Mouse (Mus musculus) ovary, postnatal 36 days (tissue): ENCODE results near the gene Isx.

ENCODE experiments used
- DNase-seq: peaks from one replicate; pipeline ENCODE4 v3.0.0; 2022; ENCODE audit warnings: low spot score, mixed read lengths

Gene Isx

DNA sequence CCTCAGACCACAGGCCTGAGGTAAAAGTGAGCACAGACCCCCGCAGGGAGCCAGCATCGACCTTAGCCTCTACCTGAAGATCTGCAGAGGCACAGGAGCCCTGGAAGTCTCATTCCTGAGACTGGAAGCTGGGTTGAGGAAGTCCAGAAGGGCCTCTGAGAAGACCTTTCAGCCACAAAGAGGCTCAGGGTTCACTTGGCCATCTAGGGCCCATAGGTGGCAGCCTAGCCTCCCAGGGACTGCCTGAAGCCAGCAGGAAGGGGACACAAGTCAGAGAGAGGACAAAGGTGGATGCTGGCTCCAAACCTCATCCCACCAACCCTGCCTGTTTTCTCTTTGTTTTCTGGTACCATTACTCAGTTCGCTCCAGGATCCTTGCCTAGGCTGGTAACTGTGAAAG, at the start of gene Isx:
TSS of gene Isx (plus strand) at position 234 of the 400 bp plus-strand sequence.
- DNase-seq = no peak

DNA sequence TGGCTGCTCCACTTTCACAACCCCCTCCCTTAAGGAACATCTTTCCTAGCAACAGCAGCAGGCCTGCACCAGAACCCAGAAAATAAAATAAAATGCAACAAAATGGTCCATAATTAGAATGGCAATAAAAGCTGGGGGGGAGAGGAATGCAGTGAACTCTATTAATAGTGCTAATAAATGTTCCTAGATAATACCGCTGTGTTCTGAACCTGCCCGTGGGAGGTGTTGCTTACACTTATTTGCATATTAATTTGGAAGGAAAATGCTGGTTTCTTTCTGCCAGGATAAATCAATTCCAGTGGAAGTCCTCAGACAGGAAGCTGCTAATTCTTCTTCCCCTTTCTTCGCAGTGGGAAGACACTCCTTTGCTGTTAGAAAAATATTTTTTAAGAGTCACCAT, 45.3 kb upstream of the Isx start:
- DNase-seq = no peak

DNA sequence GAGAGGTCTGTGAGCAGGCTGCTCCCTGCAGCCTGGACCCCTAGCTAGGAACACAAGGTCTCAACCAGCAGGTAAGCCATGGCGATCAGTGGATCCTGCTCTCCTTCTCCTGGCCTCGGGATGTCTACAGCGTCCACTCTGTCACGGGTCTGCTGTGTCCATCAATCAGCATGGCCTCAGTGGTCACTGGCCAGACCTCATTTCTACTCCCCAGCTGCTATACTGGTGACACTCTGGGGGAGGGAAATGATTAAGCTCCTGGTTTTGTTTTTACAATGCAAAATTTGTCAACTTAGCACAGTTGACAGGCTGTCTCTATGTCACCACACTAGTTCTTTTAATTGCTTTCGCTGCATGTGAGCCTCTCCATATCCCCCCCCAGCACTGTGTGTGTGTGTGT, 41.7 kb upstream of the Isx start:
- no peak for DNase-seq

DNA sequence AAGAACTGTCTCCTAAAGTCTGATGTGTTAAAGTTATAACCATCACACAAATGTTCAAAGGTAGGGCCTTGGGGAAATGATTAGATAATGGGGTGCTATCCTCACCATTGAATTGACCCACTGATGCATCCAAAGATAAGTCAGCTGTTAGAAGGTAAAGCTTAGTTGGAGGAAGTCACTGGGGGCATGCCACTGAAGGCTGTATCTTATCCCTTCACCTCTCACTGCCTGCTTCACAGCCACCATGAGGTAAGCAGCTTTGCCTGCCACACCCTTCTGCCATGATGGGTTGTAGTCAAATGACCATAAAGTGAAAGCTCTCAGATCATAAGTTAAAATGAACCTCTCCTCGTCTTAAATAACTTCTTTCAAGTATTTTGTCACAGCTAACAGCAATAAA, 38.7 kb upstream of the Isx start:
- DNase-seq = no peak

DNA sequence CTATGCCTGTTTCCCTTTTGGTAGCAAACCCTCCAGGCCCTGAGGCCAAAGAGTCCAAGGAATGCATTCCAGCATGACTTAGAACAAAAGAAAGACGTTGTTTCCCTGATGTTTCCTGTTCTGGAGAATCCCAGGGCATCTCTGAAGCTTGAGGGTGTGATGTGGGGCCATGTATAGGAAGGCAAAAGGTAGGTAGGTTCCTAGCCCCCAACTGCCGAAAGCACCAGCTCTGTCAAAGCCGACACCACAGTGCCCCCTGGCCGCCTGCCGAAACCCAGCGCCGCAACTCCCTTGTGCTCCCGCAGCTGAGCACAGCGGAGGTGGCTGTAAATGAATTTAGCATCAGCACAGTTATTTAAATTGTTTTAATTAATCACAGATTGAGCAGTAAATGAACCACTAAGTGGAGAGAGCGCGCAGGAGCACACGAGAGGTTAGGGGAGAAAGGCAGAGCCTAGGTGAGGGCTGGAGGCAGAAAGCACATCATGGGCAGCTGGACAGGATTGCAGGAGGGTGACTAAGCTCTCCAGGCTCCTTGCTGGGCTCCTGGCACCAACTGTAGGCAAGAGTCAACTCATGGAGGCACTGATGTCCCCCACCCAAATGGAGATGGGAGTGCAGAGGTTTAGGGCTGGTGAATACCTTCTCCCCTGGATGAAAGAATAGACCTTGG, 25.5 kb upstream of the Isx start:
- no peak for DNase-seq

DNA sequence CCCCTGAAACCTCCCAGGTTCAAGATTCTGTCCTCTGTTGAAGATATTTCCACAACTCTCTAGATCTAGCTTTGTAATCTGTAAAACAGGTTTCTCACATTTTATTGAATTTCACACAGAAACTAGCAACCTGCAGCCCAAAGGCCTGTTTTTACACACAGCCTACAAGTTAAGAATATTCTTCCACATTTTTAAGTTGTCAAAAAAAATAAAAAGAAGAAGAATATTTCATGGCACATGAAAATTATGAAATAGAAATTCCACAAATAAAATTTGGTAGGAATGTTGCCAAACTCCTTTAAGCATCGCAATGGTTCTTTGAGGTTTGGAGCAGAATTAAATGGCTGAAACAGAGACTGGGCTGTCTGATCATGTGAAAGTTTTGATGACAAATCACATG, 24.3 kb upstream of the Isx start:
- DNase-seq = no peak

DNA sequence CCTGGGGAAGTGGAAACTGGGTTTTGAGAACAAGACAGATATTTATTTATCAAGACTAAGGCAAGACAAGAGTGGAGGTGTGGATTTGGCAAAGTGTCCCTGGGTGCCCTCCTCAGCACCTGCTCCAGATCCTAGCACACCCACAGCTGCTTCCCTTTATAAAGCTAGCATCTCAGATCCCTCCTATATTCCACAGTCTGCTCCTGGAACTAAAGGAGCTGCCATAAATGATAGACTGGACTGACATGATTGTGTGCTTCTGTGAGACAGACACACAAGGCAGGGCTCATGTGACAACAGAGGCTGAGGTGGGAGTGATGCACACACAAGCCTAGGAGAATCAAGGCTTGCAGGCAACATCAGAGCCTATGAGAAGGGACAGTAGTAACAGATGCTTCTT, 22.0 kb upstream of the Isx start:
- DNase-seq = no peak

DNA sequence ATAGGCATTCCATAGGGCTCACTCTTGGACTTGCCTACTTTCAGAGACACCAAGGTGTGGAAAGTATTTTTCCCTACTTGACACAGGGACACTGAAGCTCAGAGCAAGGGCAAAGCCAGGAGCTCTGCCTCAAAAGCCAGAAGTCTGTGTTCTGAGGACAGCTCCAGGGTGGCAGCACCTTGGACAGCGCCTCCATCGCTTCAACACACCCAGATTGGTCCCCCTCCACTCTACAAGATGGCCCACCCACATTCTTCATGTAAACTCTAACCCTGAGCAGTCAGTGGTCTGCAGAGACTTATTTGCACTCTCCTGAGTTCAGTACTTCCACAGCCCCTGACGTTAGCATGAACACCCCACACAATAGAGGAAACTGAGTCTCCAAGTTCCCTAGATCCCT, 21.1 kb upstream of the Isx start:
- peak; percentile 20 for DNase-seq

DNA sequence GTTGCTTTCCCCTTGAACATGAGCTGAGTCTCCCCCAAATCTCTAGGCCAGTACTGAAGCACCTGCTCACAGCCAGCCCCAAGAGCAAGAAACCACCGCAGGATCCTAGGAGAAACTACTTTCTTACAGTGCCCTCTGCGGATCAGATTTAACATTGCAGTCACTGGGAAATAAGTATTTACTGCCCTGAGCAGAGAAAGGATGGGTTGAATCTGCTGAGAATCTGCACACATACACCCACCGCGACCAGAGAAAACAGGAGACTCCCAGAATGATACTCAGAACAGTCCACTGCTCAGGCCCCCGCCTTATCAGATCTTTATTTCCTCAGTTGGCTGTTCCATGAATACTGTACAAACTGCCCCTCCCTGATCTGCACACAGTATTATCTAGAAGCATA, 19.5 kb upstream of the Isx start:
- no peak for DNase-seq

DNA sequence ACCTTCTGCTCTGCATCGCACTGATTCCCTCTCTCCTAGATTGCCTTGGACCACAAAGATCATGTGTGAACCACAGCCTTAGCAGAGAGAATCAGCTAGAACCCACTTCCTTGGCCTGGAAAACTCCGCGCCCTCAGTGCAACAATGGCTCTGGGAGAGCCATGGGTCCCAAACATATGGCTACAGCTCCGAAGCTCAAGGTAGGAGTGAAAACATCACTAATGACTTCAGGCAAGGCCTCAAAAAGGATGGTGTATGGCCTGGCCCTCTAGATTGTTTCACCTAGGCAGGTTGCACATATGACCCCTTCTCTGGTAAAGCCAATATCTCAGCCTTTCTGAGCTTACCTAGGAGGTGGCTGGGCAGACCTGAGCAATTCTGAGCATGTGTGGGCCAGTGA, 18.2 kb upstream of the Isx start:
- DNase-seq = no peak

DNA sequence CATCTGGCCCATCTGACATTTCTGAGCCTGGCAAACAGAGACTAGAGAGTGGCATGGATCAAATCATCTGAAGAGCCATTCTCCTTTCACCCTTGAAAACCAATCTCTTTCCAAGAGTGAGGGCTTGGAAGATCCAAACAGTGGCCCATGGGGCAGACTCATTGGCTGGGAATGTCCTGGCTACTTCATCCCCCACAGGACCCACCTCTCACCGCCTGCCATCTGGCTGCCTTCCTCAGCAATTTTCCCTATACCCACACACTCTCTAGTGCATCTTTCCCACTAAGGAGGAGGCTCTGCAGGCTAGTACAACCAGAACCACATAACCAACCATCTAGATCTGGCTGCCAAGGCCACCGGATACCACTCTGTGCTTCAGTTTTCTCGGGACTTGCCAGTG, 17.6 kb upstream of the Isx start:
- DNase-seq = no peak

DNA sequence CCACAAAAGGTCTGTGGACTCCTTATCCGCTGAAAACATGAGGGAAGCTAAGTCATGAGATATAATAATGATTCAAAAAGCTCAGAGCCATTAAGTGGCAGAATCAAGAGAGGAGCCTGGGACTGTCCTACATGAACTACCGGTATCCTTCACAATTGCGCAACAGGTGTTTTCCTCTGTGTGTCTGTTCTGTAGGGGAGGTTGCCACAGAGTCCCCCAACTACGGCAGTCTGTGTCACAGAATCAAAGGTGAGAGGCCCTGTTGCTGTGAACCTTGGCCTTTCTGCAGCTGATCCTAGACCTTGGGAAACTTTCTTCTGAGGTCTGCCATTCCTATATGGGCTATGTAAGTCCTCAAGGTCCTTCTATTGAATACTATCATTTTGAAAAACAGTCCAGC, 13.7 kb upstream of the Isx start:
- DNase-seq = no peak

DNA sequence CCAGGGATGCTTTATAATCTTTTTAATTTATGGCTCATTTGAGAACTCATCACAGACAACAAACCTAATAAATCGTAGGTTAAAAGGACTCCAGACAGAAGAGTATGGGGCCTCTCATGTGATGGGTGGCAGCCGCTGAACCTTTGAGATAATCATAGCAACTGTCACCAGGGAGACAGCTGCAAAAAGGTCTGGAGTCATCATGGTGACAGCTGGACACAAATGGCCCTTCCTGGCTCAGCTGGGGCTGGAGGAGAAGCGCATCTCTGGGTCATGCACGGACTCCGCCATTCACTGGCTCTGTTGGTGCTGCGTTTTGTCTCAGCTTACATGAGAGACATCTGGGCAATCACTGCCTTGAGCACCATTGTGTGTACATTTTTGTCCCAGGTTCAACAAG, 12.5 kb upstream of the Isx start:
- no peak for DNase-seq

DNA sequence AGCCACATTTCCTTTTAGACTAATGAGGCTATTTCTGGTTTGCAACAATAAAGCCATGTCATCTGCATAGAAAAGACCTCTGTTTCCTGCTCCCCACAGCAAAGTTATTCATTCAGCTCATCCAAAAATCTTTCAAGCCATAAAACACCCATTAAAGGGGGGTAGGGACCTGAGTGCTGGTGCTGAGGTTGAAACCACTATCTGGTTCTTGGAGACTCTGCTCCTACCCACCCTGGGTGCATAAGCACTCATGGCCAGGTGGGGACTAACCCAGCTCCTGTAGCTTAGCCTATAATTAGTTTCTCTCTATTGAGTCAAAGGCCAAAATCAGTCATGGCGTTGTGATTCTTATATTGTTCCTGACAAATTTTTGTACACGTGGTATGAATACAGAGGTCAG, 10.4 kb upstream of the Isx start:
- no peak for DNase-seq

DNA sequence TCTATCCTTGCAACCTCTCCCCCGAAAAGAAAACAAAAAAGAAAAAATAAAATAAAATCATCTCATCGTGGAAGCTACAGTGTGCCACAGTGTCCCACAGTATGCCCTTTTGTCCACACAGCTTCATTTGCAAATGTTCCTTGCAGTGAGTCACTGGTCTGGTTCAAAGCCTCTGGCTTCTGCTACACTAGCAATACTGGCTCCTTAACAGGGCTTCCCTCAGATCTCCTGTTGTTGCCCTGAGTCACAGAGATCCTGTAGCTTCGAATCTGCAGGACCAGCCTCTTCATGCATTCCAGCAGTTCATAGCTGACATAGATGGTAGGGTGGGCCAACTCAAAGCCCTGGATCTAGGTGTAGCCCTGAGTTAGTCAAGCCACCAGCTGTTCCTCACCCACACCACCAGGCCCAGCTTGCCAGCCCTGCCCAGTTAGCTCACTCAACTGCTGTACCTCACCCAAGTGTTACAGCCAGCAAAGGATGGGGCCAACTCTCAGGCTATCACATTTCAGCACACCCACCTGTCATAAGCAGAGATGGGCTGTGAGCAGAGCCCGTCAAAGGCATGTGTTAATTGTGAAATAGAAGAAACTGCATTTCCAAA, 2.5 kb upstream of the Isx start:
- DNase-seq = no peak

DNA sequence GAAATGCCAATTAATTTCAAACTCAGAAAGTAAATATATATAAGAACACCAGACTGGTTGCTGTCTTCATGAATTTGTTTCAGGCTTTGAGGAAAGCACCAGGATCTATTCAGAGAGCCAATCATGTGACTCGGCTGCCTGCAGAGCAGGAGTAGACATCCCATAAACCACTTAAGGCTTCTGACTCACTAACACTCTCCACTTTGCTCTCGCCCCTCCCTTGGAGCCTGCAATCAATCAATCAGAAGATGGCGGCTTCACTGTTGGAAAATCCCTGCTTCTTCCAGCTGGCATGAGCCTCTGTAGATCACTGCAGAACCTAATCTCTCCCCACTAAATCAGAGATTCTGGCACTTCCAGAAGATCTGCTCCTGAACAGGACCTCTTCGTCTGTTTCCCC, 1.3 kb upstream of the Isx start:
- DNase-seq = no peak

DNA sequence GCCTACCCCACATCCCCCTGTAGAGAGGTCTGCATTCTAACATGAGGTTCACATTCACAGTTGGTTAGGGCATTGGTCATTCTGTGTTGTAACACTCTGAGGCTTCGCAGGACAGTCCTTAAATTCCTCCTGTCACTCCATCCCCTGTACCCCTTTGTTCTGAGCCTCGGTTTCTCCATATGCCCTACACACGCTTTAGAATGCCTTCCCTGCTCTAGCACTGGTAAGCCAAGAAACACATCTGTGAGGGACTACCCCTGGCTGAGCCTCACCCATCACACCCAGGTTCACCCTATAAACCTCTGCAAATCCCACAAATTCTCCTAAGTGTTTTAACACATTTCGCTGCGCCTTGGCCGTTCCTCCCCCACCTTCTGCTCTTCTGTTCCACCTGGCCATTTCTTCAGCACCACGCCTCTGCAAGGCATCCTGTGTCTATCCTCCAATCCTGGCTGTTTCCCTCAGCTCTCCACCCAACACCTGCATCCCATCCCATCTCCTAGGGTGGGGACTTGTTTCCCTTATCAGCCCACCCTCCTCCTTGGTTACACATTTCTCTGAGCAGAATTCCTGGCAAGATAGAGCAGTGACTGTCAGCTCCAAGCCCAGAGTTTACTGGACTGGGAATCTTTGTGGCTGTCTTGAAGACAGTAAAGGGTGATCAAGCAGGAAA, 686 bp upstream of the Isx start:
- DNase-seq = no peak

DNA sequence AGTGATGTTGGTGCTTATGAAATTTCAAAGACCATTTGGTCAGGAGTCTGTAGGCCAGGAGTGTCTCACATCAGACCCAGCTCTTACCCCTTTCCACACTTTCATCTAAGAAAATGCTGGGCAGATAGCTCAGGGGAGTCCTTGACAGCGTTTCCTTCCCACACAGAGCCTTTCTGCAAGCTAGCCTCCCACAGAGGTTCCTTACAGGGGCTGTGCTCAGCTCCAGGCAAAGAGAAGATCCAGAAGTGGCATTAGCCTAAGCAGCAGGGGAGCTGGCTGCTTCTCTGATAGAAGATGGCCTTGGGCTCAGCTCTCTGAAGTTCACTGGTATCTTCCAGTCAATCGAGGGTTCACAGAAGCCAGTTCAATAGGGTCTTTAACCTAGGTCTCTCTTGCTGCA, 1.6 kb downstream of the Isx start:
- no peak for DNase-seq

DNA sequence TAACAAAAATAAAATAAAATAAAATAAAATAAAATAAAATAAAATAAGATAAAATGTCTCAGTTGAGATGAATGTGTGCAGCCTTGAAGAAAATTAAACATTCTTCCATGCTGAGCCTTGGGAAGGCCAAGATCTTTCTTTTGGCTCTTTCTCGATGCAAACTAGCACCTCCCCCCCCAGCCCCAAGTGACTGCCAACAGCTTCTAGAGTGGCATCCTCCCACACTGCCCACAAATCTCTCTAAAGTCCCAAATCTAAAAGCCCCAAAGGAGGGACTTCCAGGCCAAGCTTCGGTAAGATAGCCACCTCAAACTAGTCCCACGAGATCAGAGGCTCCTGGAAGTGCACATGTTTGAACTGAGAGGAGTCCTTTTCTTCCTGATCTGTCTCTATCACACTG, 5.7 kb downstream of the Isx start:
- DNase-seq = no peak

DNA sequence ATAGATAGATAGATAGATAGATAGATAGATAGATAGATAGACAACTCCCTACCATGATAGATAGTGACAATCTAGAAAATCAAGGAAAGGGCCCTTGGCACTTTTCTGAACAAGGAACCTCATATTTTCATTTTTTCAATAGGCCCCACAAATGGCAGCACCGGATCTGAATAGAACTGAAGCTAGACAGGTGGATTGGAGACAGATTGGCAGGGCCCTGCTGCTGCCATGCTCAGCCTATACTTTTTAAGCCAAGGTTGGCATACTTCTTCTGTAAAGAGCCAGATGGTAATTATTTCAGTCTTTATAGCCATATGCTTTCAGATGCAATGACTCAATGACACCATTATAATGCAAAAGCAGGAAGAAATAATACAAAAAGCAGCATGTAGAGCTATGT, 15.8 kb downstream of the Isx start:
- no peak for DNase-seq

DNA sequence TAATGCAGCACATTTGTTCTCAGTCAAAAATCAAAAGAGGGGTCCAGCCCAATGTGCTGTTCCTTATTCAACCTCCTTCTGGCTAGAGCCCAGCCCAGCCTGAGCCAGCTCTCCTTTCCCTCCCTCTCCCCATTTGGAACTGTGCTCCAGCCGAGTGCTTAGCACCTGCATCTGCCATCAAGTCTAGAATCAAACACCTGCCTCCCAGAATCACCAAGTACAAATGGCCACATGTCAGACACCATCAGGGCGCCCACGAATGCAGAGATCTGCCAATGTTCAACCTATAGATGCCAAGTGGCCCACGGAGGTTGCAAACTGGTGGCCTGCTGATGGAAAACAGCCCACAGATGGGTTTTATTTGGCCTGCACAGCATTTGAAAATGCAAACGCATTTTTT, 18.1 kb downstream of the Isx start:
- no peak for DNase-seq

DNA sequence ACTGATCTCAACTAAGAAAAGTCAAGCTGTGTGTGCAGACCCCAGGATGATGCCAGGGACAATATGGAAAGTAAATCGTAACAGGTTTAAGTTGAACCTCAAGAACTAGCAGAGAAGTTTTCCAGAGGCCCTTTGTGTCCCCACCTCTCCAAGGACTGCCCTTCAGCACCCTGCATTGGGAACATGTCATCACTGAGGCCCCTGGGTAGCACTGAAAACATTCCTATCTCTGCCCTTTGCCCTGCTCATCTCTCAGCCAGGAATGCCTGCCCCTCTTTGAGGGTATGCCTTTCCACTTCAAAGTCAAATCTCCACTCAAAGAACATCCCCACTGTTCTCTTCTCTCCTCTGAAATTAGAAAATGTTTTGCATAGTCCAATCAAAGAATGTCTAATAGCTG, 23.3 kb downstream of the Isx start:
- no peak for DNase-seq

DNA sequence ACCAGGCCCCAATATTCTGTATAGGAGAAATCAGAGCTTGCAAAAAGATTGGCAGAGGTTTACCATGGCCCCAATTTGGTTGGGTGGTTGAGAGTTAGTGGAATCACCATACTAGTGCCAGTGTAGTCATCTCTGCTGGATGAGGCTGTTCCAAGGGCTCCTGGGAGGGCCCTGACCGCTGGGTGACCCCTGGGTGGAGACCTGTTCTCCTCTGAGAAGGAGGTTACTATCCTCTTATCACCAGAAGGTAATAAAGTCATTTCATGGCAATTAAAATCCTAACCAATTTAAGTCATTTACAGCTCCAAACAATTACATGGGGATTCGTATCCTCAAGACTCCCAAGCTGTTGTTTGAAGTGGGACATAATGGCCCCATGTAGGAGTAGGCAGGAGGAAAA, 24.3 kb downstream of the Isx start:
- DNase-seq = no peak

DNA sequence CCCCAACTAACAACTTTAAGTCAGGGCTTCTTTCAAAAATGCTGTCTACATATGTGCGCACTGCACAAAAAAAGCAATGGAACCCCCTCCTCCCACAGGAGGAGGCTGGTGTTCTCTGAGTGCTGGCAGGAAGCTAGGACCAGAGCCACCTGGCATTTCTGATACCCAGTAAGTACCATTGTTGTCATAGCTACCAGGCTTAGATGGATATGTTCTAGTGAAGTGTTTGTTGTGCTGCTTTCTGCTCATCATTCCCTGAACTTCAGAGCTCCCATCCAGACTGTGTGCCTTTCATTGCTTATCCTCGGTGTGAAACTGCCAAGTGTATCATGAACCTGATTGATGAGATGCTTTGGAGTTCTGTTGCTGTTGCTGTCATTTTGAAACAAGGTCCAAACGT, 26.8 kb downstream of the Isx start:
- no peak for DNase-seq
